Mouse (Mus musculus) testis, postnatal 14 days (tissue): ENCODE data around the gene Swi5.

Experiments
- DNase-seq: peaks from one replicate; pipeline ENCODE4 v3.0.0; 2021; ENCODE audit warnings: low spot score

Swi5 gene

DNA sequence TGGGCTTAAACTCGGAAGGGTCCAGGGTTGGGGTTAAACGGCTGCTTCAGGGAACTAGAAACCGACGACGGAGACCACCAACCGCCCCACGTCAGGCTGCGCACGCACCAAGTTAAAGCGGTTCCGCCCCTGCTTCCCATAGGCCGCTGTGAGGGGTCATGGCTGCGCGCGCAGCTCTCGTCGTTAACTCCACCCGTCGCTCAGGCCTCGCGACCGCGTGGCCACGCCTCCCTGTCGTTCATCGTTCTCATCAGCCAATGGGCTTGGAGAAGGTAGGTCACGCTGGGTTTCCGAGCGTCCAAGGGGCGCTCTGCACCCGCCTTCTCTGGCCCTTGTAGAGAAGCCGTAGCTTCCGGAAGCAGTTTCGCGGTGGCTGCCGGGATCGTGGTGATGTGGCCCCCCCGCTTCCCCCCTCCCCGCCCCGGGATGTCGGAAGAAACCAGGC, at the start of gene Swi5:
Swi5 (minus strand) TSS at position 153 of the 445 bp plus-strand sequence.
- DNase-seq, result peak; percentile 99

DNA sequence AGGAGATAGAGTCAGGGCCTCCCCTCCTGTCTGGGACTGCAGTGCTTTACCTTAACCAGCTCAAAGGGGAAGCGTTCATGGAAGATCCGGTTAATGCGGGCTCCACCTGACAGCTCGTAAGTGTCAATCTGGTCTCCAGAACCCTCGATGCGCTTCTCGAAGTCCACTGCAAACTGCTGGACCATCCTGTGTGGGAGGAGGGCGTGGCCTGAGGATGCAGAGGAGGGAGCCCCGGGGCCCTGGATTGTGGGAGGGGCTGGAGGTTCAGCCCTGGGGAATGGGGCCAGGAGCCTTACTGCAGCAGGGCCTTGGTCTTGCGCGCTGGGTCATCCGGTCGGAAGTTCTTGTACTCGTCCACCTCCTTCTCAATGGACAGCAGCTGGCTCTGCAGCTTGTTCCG, 48.0 kb upstream of the Swi5 start:
- no peak for DNase-seq

DNA sequence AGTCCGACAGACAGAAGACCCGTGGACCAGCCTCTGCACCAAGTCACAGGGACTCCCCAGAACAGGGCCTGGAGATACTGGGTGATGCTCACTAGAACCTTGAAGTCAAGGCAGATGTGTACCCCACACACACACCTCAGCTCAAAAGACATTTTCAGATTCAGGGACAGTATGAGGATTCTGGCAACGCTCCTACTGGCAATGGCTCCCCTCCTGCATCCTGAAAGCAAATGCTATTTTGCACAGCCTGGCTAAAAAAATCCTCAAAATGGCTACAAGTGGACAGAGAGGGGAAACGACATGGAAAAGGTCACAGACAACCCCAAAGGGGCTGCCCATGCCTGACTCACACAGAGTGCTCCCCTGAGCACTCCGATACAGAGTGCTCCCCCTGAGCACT, 44.3 kb upstream of the Swi5 start:
- DNase-seq, result no peak

DNA sequence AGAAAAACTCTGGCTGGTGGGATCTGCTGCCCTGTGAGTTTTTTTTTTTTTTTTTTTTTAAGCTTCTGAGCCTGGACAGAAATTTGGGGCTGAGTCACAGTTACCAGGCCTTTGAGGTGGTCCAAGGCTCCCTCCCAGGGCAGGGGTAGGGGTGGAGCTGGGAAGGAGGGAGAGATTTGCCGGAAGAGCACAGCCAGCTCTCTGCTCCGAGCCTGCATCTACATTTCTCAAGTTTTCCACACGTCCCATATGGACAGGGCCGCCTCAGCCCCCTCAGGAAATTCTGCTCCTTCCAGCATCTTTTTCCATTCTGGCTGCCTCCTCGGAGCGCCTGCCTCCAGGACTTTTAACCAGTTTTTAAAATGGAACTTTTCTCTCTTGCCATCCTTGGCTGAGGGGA, 41.7 kb upstream of the Swi5 start:
- no peak for DNase-seq

DNA sequence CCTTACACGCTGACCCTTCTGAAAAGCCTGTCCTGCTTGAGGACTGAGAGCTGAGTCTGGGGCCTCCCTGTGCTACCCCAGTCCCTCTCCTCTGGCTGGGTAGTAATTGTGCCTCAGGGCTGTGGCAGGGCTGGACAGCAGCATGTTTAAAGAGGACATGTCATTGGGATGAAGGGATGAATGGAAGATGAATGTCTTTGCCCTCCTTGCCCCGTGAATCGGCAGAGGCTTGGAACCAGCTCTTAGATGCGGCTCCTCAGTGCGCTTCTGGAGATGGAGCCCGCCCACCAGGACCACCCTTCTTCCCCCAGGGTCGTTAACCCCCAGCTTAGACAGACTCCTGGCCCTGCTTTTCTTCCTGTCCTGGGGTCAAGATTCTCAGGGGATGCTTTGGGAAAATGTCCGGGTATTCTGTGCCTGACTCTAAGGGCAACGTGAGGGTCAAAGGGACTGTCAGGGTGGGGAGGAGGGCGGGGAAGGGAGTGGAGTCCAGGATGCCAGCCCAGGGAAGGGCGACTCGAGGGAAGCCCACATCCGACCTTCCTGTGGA, 41.1 kb upstream of the Swi5 start:
- DNase-seq, result no peak

DNA sequence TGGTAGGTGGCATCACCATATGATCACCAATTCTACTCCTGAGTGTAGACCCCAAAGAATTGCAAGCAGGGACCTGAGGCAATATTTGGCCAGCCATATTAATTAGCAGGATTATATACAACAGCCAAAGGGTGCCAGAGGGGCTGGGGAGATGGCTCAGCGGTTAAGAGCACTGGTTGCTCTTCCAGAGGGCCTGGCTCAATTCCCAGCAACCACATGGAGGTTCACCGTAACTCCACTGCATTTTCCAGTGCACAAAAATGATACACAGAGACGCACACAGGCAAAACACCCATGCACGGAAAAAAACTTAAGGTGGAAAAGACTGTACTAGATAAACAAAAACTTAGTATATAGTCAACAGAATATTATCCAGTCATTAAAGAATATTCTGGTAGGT, 39.3 kb upstream of the Swi5 start:
- no peak for DNase-seq

DNA sequence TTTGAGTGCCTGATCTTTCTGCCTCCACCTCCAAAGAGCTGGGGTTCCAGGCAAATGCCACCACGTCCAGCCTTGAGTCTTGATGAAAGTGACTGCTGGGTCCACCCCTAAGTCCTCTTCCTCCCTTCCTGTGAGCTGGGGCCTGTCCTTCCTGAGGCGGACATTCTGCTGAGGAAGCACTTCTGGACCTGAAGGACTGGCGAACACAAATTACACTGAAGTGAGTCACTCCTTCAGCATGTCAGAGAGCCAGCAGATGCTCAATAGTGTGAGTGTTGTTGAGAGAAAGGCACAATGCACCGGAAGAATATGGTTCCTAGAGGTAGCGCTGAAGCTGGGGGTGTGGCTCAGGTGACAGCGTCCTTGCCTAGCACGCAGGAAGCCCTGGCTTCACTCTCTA, 37.5 kb upstream of the Swi5 start:
- DNase-seq, result no peak

DNA sequence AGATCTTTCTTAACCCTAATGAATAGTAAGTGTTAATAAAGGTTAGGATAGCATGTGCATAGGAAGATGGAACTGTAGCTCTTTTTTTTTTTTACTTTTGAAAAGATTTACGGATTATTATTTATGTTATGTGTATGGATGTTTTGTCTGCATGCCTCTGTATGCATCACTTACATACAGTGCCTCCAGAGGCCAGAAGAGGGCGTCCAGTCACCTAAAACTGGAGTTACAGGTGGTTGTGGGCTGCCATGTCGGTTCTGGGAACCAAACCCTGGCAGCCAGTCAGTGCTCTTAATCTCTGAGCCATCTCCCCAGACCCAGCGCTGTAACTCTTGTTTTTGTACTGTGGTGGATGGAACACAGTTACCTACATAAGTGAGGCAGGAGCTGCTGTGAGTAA, 36.4 kb upstream of the Swi5 start:
- no peak for DNase-seq

DNA sequence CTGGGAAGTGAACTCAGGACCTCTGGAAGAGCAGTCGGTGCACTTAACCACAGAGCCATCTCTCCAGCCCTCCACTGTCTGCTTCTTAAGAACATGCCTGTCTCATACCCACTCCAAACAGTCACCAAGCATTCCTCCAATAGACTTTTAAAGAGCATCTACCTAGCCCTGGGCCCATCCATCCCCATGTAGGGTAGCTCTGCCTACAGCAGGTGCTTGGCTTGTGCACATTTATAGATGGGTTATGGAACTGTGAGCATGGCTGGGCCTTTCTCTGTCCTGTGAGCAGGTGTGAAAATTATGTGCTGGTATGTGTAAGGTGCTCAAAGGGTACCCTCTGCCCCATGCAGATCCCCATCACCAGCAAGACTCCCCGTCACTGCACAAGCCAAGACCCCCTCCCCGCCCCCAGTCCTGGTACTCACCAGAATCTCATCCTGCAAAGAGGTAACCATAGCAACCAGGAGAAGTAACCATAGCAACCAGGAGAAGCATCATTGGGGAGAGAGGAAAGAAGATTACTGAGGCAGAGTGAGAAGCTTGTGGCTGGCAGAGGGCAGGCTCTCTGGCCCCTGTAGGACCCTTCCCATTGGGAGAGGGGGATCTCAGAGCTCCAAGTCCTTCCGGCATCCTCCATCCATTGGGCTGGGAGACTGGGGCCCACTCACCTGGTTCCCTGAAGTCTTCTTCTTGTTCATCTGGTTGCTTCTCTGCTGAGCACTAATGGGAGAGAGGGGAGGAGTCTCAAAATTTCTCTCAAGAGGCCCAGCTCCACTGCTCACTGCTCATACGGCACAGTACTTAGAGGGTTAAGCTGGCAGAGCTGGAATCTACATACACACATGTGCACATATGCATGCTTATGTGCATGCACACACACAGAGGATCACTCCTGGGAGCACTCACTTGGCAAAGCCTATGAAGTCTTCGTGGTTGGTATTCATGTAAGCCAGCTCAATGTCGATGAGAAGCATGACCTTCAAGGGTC, 35.2 kb upstream of the Swi5 start:
- no peak for DNase-seq

DNA sequence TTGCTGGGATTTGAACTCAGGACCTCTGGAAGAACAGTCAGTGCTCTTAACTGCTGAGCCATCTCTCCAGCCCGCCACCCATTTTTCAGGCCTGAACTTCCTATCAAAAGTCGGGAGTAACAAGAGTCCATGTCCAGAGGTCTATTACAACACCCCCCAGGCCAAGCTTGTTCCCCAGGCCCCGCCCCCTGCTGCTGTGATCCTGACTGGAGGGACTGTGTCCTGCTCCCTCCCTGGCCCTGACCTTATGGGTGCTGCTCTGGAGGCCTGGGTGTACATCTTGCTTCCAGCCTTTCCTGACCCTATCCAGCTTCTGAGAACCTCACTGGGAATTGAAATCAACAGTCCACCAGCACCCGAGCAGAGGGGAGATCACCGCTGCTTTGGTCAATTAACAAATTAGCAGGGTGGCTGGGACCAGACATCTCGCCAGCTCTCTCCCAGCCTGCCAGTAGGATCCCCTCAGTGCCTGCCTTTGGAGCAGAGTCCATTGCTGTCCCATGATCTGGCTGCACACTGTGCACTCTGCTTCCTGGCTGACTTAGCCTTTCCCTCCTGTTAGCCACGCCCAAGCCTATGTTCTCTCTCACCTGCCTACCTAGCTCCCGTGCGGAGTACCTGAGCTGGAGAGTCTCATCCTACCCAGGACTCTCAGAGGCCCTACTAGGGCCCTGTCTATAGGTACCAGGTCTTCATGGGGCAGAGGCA, 33.9 kb upstream of the Swi5 start:
- DNase-seq, result no peak

DNA sequence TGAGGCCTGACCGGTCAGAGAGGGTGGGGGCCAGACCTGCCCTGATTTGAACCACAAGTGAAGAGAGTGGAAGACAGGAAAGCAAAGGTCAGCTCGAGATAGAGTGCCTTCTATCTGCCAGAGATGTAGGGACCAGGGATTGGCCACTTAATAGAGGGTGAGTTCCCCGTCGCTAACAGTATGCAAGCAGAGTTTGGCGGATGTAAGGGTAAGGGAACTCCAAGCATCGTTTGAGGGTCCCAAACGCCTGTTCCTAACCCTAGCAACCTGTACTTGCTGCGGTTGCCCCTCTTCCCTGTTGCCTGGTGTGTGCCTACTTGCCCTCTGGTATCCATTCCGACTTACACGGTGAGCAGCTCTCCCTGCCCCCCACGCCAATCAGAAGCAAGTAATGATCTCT, 32.8 kb upstream of the Swi5 start:
- DNase-seq, result no peak

DNA sequence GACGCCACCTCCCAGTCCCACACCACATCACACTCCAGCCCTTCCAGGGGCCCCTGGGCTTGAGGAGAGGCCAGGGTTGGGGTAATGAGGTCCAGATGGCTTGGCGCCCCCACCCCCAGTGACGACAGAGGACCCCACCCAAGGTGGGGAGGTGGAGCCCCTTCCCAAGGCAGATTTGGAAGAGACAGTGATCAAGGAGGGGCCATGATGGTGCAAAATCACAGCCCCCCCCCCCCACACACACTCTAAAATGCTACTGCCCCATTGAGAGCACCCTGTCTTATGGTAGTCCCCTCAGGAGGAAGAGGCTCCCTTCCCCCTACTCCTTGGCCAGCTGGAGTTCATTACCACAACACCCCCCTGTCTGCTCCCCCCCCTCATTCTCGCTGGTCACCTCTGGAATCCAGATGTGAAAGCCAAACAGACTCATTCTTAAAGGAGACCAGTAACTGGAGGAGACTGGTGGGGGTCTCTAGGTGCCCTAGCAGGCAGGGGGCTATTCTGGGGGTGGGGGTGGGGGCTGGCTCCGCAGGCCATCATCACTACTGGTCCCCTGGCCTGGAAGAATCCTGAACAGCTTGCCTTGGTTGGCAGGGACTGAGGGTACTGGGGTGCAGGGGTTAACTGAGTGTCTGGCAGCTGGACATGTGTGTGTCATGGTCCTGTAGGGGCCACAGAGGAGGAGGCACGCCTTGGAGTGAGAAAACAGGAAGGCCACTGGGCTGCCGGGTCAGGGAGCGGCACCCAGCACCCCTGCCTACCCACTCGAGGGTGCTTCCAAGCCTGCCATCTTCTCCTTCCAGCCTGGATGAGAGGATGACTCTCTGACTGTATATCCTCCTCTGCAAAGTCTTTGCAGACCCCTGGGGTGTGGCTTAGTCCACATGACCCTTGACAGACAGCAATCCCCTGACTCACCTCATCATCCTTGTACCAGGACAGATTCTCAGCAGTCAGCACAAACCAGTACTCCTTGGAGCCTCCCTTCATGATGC, 32.0 kb upstream of the Swi5 start:
- DNase-seq, result no peak

DNA sequence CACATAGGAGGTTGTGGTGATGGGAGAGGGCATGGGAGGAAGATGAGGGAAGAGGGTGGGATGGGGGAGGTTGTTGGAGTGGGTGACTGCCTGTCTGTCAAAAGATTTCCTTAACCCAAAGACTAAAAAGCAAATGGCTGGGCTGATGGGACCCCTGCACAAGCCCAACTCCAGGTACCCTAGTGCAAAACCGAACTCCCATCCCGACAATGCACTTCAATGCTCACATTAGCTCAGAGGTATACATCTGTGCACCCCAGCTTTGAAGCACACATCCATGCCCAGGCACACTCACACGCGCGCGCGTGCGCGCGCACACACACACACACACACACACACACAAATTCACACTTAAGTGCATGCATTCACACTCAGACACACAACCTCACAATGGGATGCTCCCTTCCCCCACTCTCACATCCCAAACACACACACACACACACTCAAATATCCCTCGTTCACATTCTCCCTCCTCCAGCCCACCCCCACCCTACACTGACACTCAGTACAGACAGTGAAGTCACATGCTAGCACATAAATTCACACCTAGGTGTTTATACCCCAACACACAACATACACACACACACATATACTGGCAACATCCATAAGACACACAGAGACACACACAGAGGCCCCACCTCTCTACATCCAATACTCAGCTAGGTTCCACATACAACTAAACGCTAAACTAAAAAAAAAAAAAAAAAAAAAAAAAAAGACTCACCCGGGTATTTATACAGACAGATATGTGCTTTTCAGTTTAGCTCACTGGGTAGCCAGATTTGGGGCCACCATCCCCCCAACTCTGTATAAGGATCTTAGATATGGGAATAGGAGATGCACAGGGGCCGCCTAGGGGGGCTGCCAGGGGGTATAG, 31.1 kb upstream of the Swi5 start:
- DNase-seq, result no peak

DNA sequence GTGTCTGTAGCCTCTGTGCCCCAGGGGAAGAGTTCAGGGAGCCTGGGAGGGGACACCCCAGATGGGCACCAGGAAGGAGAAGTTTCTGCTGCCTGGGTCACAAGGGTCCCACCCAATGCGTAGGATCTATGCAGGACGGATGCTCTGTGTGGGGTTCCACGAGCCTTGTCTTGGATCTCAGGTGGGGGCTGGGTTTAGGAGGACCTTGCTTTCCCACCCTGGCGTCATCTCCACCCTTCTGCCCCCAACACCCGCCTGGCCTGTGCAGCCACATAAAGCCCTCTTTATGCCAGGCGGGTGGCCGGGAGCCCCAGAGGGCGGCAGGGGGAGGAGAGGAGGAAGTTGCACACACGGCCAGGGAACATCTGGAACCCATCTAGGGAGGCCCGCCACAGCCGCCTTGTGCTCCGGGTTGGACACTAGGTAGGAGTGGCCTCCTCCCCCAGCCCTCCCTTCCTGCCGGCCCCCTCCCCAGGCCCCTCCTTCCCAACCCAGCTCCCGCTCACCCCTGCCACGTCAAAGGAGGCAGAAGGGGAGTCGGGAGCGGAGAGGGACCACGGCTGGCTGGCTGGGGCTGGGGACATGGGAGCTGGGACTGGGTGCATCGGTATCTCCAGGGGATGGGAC, 30.0 kb upstream of the Swi5 start:
- DNase-seq, result peak; percentile 73

DNA sequence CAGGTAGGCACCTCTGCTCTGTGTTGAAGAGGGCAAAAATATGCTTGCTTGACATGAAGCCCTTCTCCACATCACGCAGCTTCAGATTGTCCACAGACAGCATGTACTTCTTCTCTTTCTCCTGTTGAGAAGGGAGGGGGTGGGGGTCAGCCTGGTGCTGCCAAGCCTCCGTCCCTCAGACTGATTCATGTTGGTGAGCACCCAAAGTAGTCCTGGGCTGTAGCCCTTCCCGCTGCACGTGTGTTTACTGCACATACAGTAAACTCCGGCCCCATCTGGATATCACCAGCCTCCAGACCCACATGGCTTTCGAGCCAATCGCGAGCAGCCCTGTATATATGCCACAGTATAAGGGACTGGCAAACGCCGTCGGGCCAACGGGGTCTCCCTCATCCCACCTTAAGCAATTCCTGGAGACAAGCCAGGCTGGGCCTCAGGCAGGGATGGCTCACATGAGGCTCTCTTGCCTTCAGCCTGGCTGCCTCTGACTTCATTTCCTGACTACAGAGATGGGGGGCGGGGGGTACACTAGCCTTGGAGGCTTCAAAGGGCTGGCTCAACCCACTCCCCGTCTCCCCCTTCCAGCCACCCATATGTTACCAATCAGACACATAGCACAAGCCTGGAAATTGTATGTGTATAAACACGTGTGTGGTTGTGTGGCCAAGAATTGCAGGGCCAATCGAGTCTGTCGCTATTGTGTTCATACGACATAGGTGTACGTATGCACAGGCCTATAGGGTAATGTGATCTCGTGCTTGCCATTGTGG, 29.2 kb upstream of the Swi5 start:
- no peak for DNase-seq

DNA sequence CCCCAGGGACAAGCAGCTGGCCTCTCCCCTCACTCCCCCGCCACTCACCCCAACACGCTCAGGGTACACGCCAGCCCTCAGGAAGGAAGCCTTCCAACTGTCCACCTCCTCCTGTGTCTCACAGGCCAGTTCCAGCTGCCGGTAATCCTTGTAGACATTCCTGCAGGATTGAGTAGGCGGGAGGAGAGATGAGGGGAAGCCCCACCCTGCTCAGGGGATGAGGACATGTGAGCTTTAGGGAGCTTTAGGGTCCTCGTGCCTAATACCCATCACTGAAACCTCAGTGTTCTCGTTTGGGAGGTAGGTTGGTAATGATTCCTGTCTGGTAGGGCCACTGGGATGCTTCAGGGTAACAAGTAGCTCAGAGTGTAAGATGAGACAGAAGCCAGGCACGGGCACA, 27.9 kb upstream of the Swi5 start:
- peak; percentile 51 for DNase-seq

DNA sequence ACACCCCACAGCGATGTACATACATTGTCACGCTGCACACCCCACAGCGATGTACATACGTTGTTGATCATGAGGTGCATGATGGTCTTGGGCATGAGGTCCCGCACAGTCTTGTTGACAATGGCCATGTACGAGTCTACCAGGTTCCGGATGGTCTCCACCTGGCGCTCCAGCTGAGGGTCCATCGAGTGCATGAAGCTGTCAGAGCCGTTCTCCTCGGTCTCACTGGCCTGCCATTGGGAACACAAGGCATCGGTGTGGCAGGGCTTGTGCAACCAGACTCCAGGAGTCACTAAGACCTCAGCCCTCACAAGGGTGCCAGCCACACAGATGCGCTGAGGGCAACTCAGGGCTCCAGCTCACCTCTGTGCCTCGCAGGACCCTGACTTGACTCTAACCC, 27.0 kb upstream of the Swi5 start:
- DNase-seq, result no peak

DNA sequence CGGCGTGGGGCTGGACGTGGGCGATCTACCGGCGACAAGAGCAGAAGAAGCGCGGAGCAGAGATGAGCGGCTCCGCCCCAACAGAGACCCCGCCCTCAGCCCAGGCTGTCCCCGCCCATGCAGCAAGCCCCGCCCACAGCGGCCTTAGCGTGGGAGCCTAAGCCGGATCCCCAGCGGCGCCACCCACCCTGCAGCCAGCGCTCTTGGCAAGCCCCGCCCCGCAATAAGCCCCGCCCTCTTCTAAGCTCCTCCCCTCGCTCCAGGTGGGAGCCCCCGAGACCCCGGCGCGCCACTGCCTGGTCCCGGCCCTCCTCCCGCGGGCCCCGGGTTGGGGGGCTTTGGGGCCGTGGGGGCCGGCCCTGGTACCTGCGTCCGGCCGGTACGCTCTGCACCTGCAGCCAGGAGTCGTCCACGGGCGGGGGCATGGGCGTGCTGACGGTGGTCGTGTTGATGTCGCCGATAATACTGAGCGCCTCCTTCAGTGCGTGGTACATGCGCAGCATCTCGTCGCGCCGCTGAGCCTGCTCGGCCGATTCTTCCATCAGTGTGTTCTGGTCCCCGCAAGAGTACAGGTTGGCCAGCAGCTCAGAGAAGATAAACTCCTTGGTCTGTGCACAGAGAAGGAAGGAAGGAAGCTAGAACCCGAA, 24.6 kb upstream of the Swi5 start:
- DNase-seq, result peak; percentile 92
